Mouse (Mus musculus): ENCODE data around the gene Ddb2. TPM values are rescaled to one million over a fixed set of nuclear protein-coding genes. Genes with fewer than 3 reads are reported as not detected.

Ddb2 gene
- polyA plus RNA-seq (2015; fragmentation: Nextera tagmentation; extraction: Ambion mirVana), result 15.1 TPM in 2 replicates

DNA sequence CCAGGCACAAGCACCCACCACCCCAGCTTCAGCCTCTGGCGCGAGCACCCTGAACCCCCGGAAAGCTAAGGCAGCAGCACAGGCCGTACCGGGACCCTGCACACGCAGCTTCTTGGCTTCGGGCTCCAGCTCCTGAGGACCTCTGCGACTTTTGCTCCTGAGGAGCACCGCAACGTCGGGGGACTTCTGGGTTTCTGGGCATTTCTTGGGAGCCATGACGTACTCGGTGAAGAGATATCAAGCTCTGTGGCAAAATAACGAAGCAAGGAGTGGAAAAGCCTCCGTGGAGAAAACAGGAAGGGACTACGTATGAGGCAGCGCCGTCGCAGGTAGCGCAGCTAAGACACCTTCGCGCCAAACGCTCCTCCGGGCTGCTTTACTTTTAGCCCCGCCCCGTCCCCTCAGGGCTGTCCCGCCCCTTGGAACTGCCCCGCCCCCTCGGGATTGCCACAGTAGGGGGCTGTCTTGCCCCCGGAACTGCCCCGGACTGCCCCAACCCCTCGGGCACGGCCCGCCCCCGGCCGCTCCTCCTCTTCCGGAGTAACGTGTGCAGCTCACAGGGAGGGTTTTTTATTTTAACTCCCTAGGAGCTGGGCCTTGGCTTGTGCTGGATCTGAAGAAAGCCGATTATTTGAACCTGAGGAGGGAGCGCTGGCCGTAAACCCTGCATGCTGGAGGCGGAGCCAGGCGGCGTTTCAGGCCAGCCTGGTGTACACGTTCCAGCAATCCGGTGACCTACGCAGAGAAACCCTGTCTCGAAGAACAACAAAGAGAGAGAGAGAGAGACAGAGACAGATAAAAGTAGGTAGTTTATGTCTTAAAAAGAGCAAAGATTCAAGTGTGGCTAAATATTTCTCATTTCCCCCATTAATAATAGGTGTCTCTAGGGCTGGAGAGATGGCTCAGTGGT is at the start of gene Ddb2:
TSS of gene Ddb2 (minus strand) at position 382 of the 910 bp plus-strand sequence.
- WGBS, result under 1% methylated on average over 48 of the region's 48 CpGs
- Histone ChIP-seq H3K9me3 (no peaks in the 10 kb centered on the region), H3K27ac (peak within 1 kb of the TSS; percentile 90), H3K4me1 (replicated peaks) (peaks cover 5% of the 10 kb centered on the region), H3K36me3 (no peaks in the 10 kb centered on the region), H3K4me2 (replicated peaks) (peak within 1 kb of the TSS; percentile 59), H3K4me3 (replicated peaks) (peak within 1 kb of the TSS; percentile 49), H3K27me3 (no peaks in the 10 kb centered on the region), H3K9ac (replicated peaks) (peak within 1 kb of the TSS; percentile 54)
- ATAC-seq, result peak; percentile 99

DNA sequence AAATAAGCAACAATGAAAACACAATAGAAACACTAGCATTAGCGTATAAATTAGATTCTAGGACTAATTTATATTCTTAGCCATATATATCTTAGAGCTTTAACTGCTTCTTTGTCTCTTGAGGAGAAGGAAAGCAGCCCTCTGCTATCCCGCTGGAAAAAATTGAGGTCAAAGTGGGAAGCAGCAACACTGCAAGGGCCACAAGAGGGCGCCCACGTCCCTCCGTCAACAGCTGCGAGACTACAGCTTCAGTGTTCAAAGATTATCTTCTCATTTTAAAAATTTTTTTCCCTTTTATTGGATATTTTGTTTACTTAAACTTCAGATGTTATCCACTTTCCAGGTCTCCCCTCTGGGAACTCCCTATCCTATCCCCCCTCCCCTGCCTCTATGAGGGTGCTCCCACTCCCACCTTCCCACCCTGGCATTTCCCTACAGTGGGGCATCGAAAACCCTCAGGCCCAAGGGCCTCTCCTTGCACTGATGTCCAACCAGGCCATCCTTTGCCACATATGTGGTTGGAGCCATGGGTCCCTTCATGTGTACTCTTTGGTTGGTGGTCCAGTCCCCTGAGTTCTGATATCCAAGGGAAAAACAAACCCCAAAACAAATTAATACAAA is 49.2 kb upstream of the Ddb2 start:
- peaks cover 6% of the 10 kb centered on the region for H3K4me1 ChIP-seq (replicated peaks)
- H3K4me3 ChIP-seq (replicated peaks), result no peak overlapping the region
- no peak overlapping the region for H3K4me2 ChIP-seq (replicated peaks)
- H3K36me3 ChIP-seq, result peaks cover 22% of the 10 kb centered on the region
- no peaks in the 10 kb centered on the region for H3K27me3 ChIP-seq
- H3K9ac ChIP-seq (replicated peaks), result no peak overlapping the region; the same call in 1 of the 2 replicates
- no peaks in the 10 kb centered on the region; the same call in 1 of the 2 replicates for H3K9me3 ChIP-seq
- no peak overlapping the region for H3K27ac ChIP-seq
- ATAC-seq, result peak; percentile 62; the same call in 1 of the 2 replicates
- WGBS, result 12% methylated on average over 7 of the region's 7 CpGs

DNA sequence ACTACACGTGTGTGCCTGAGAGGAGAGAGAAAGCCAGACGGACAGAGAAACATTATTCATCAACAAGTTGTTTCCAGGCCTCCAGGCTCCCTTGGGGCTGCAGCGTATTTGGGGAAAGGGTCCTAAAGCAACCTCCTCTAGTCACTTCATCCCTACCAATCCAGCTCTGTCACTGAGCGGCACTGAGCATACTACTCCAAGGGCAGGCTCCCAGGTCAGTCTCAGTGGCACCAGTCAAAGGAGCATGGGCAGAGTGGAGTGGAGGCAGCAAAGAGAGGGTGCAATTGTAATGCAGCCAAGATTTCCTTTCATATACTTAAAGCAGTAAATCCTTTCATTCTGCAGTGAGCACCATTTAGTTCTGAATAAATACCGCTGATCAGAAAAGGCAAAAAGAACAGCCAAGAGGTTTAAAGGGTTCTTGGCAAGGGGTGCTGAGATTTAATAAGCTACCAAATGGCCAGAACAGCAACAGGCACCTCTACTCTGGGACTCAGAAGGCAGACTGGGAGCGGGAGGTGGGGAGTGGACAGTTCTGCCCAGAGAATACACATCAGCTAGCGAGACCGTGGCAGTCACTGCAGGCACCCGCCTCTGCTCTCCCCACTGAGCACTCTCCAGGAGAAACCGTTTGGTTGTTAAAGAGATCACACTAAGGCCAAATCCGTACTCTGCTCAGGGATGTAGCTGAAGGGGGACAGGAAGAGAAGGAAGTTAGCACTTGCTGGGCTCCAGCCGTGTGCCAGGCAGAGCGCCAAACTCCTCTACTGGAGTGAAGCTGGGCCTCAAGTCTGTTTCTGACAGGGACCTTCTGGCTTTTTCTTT is 47.8 kb upstream of the Ddb2 start:
- H3K9me3 ChIP-seq, result no peaks in the 10 kb centered on the region; the same call in 1 of the 2 replicates
- H3K27ac ChIP-seq, result 0 out of 2 replicates have a peak overlapping the region, but pooled peaks have one; percentile 19
- 69% methylated on average over 13 of the region's 13 CpGs for WGBS
- peaks cover 22% of the 10 kb centered on the region for H3K36me3 ChIP-seq
- ATAC-seq, result no peak
- H3K4me2 ChIP-seq (replicated peaks), result no peak overlapping the region
- H3K4me3 ChIP-seq (replicated peaks), result no peak overlapping the region
- no peak overlapping the region; the same call in 1 of the 2 replicates for H3K9ac ChIP-seq (replicated peaks)
- no peaks in the 10 kb centered on the region for H3K27me3 ChIP-seq
- peaks cover 6% of the 10 kb centered on the region for H3K4me1 ChIP-seq (replicated peaks)

DNA sequence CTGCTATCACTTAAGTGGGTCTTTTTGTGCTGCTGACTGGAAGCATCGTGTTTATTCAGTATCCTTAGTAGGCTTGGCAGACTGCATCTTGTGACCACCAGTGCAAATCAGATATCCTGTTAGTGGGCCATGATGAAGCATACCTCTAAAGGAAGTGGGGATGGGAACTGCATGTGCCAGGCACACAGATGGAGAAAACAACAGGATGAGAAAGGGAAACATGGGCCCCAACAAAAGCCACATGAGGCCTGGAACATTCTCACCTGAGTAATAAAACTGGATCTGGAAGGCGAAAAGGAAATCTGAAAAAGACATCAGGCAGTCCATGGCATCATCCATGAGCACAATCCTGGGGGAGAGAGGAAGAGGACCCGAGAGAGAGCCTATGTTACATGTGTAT is 47.2 kb upstream of the Ddb2 start:
- H3K4me3 ChIP-seq (replicated peaks), result no peak overlapping the region
- H3K27me3 ChIP-seq, result no peaks in the 10 kb centered on the region
- no peak overlapping the region for H3K27ac ChIP-seq
- H3K4me1 ChIP-seq (replicated peaks), result peaks cover 6% of the 10 kb centered on the region
- H3K9ac ChIP-seq (replicated peaks), result no peak overlapping the region
- ATAC-seq, result no peak
- no peaks in the 10 kb centered on the region; the same call in 1 of the 2 replicates for H3K9me3 ChIP-seq
- no peak overlapping the region for H3K4me2 ChIP-seq (replicated peaks)
- H3K36me3 ChIP-seq, result peaks cover 22% of the 10 kb centered on the region
- 84% methylated on average over 3 of the region's 3 CpGs for WGBS

DNA sequence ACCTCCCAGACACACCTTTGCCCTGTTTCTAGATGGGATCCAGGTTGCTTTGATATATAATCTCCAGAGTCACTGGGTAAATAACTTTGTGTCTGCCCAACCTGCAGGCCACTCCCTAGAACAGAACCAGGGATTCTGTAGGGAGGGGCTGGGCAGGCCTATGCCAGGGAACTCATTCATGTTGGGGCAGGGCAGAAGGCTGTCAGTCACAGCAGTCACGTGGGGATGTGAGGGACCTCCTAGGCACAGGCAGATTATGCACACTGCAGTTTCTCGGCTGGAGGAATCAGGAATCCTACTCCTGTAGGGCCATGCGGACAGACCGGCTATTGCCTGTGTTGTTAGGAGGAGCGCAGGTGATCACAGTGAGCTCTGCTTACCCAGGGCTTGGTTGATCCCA is 44.6 kb upstream of the Ddb2 start:
- Histone ChIP-seq H3K9me3 (no peaks in the 10 kb centered on the region), H3K9ac (replicated peaks) (0 out of 2 replicates have a peak overlapping the region, but pooled peaks have one; percentile 23), H3K4me3 (replicated peaks) (no peak overlapping the region), H3K27me3 (no peaks in the 10 kb centered on the region), H3K27ac (no peak overlapping the region; the same call in 1 of the 2 replicates), H3K4me2 (replicated peaks) (no peak overlapping the region), H3K4me1 (replicated peaks) (peaks cover 6% of the 10 kb centered on the region), H3K36me3 (peaks cover 36% of the 10 kb centered on the region)
- peak; percentile 32; the same call in 1 of the 2 replicates for ATAC-seq
- WGBS, result 55% methylated on average over 5 of the region's 5 CpGs

DNA sequence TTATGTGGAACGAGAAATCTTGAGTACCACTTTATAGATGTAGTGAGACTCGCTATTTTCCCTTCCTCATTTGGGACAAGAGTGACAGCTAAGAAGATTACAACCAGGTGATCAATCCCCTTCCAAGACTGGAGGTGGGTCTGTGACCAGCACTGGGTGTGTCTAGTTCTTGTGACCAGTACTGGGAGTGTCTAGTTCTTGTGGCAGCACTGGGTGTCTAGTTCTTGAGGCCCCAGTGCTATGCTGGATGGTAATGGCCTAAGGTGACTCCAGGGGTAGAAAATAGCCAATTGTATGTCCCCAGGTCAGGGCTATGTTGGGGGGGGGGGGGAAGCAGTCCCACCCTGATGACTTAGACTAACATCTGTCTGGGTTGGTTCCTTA is 42.6 kb upstream of the Ddb2 start:
- no peaks in the 10 kb centered on the region for H3K27me3 ChIP-seq
- peak; percentile 48; the same call in 1 of the 2 replicates for ATAC-seq
- no peak overlapping the region for H3K4me3 ChIP-seq (replicated peaks)
- no peak overlapping the region for H3K4me2 ChIP-seq (replicated peaks)
- no peak overlapping the region for H3K9ac ChIP-seq (replicated peaks)
- H3K4me1 ChIP-seq (replicated peaks), result peaks cover 6% of the 10 kb centered on the region
- H3K36me3 ChIP-seq, result peaks cover 56% of the 10 kb centered on the region
- 0 out of 2 replicates have a peak overlapping the region, but pooled peaks have one; percentile 19 for H3K27ac ChIP-seq
- H3K9me3 ChIP-seq, result no peaks in the 10 kb centered on the region
- WGBS, result 78% methylated on average over 2 of the region's 2 CpGs

DNA sequence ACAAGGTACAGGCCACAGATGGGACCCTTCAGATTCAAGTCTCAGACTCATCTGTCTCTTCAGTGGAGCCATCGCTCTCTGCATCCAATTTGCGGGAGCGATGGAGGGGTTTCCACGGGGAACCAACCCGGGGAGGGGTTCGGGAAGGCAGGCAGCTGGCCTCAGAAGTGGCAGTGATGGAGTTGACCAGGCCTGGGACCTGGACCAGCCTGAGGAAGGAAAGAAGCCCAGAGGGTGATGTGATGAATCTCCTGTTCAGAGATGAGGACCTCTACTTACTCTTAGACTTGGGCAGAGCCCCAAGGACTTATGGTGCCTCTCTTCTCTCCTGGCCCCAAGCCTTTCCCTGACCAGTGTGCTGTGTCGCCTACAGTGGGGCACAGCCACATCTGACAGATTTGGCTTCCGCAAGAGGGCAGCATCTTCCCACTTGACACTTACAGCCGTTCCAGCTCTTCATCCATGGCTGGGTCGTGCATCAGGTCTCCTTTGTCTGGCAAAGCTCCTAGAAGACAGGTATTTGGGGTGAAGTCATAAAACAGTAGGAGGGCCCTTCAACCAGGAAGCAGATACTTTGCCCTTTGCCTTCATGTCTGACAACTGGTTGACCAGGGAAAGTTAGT is 42.1 kb upstream of the Ddb2 start:
- 39% methylated on average over 10 of the region's 10 CpGs for WGBS
- peaks cover 61% of the 10 kb centered on the region for H3K36me3 ChIP-seq
- no peaks in the 10 kb centered on the region for H3K27me3 ChIP-seq
- H3K9ac ChIP-seq (replicated peaks), result no peak overlapping the region
- no peak overlapping the region for H3K4me3 ChIP-seq (replicated peaks)
- H3K4me2 ChIP-seq (replicated peaks), result no peak overlapping the region
- ATAC-seq, result peak; percentile 81
- H3K27ac ChIP-seq, result 0 out of 2 replicates have a peak overlapping the region, but pooled peaks have one; percentile 19
- no peaks in the 10 kb centered on the region for H3K9me3 ChIP-seq
- H3K4me1 ChIP-seq (replicated peaks), result peaks cover 6% of the 10 kb centered on the region; the same call in 1 of the 2 replicates

DNA sequence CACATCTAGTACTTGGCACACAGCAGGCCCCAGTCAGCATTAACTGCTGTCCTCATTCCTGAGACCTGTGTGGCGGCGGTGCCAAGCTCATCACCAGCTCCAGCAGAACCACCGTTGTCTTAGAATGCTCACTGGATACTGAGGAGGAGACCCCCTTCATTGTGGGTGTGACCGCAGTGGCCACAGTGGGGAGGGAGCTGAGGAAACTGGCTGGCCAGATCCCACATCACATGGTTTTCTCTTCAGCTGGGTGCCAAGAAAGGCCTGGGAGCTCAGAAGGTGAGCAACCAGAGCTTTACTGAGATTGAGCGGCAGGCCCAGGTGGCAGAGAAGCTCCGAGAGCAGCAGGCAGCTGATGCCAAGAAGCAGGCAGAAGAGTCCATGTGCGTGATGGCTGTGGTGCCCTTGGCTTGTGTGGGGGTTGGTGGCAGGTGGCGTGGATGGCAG is 32.9 kb upstream of the Ddb2 start:
- H3K4me3 ChIP-seq (replicated peaks), result no peak overlapping the region

DNA sequence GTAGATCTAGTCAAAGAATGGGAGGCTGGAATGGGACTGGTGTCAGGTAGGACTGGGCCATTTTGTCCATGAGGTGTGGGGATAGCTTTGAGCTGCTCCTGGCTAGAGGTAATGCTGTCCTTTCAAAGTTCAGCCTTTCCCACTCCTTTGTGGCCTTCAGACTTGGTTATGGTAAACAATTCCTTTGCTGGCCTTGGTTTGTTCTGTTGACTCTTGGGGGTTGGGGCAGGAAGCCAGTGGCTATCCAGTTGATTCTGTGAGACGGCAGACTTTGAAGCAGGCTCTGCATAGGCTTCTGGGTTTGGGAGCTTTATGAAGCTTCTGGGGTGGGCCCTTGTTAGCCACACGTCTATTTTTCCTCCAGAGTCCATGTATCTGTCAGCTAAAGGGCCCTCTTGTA is 31.9 kb upstream of the Ddb2 start:
- peaks cover 22% of the 10 kb centered on the region for H3K4me1 ChIP-seq (replicated peaks)
- H3K36me3 ChIP-seq, result peaks cover 67% of the 10 kb centered on the region
- H3K27me3 ChIP-seq, result no peaks in the 10 kb centered on the region
- no peak overlapping the region for H3K4me3 ChIP-seq (replicated peaks)
- no peak overlapping the region for H3K4me2 ChIP-seq (replicated peaks)
- no peak for ATAC-seq
- no peaks in the 10 kb centered on the region for H3K9me3 ChIP-seq
- no peak overlapping the region for H3K9ac ChIP-seq (replicated peaks)
- 90% methylated on average over 2 of the region's 2 CpGs for WGBS
- no peak overlapping the region for H3K27ac ChIP-seq

More for the DNA sequence above, 32.9 kb upstream of the Ddb2 start:
- WGBS, result 97% methylated on average over 8 of the region's 8 CpGs
- Histone ChIP-seq H3K4me2 (replicated peaks) (no peak overlapping the region), H3K4me1 (replicated peaks) (peaks cover 15% of the 10 kb centered on the region), H3K27me3 (no peaks in the 10 kb centered on the region), H3K9me3 (no peaks in the 10 kb centered on the region), H3K36me3 (peaks cover 77% of the 10 kb centered on the region), H3K9ac (replicated peaks) (no peak overlapping the region), H3K27ac (no peak overlapping the region)
- no peak for ATAC-seq

DNA sequence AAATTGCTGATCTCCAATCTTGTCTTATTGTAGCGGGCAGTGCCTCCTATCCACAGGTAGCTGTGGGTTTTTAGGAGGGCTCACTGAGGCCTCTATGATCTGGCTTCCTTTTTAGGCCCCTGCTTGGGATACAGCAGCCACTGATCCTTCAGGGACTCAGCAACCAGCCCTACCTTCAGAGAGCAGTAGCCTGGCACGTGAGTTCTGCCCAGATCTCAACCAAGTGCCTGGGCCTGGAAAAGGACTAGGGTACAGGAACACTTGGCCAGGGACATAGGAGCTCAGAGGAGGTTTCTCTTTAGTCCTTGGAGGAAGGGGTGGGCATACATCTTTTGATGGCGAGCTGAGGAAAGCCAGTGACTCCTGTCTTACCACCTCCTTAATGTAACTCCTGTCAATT is 31.3 kb upstream of the Ddb2 start:
- peaks cover 22% of the 10 kb centered on the region for H3K4me1 ChIP-seq (replicated peaks)
- no peak overlapping the region for H3K27ac ChIP-seq
- ATAC-seq, result no peak
- no peaks in the 10 kb centered on the region for H3K27me3 ChIP-seq
- no peak overlapping the region for H3K4me3 ChIP-seq (replicated peaks)
- WGBS, result 97% methylated on average over 3 of the region's 3 CpGs
- H3K9me3 ChIP-seq, result no peaks in the 10 kb centered on the region
- no peak overlapping the region for H3K9ac ChIP-seq (replicated peaks)
- H3K36me3 ChIP-seq, result peaks cover 60% of the 10 kb centered on the region
- H3K4me2 ChIP-seq (replicated peaks), result no peak overlapping the region
